Mouse (Mus musculus) Muller cell, postnatal 12 days (primary cell): ENCODE results near the gene Man1a.
A peak's percentile ranks its signal among the peaks of the same experiment; 100 is the strongest.

Experiments
- DNase-seq: peaks from one replicate; pipeline ENCODE4 v3.0.0-alpha.2; 2015; ENCODE audit errors: inconsistent ontology term

The Man1a gene

GRCm38 (mm10) chr10:53915719-53916118 lies 160.7 kb downstream of the Man1a start:
- DNase-seq = no peak

- DNase-seq = no peak
These were observed 161.3 kb downstream of the Man1a start for GRCm38 (mm10) chr10:53914974-53915609.

GRCm38 (mm10) chr10:53913546-53914312 lies 162.7 kb downstream of the Man1a start:
- no peak for DNase-seq

- DNase-seq = no peak
These were observed 186.9 kb downstream of the Man1a start for GRCm38 (mm10) chr10:53889512-53889911.

- DNase-seq = no peak
These were observed 187.9 kb downstream of the Man1a start for GRCm38 (mm10) chr10:53888382-53889110.

- no peak for DNase-seq
These were observed 189.9 kb downstream of the Man1a start for GRCm38 (mm10) chr10:53886475-53886874.

GRCm38 (mm10) chr10:53881310-53881709 lies 195.1 kb downstream of the Man1a start:
- DNase-seq = no peak

GRCm38 (mm10) chr10:53875896-53876295 lies 200.5 kb downstream of the Man1a start:
- DNase-seq = no peak

- DNase-seq = no peak
These were observed 202.2 kb downstream of the Man1a start for GRCm38 (mm10) chr10:53874191-53874590.

- peak; percentile 54 for DNase-seq
These were observed 212.7 kb downstream of the Man1a start for GRCm38 (mm10) chr10:53863486-53864357.

- DNase-seq = no peak
These were observed 216.5 kb downstream of the Man1a start for GRCm38 (mm10) chr10:53859879-53860278.

GRCm38 (mm10) chr10:53859224-53859623 lies 217.2 kb downstream of the Man1a start:
- no peak for DNase-seq
